Mouse (Mus musculus) lung, postnatal 0 days (tissue): ENCODE results near the gene Adat1. TPM values are rescaled to one million over a fixed set of nuclear protein-coding genes. Genes with fewer than 3 reads are reported as not detected.

Source experiments
- ATAC-seq: fragments of 200-750 bp; cut with Nextera tagmentation; 2 replicates; pipeline ENCODE4 v1.8.0; 2017; ENCODE audit warnings: moderate library complexity
- DNase-seq: peaks from one replicate; pipeline ENCODE4 v3.0.0-alpha.2; 2016; ENCODE audit warnings: low spot score
- H3K27ac ChIP-seq: fragments of 300-500 bp; sonication (generic); 2 replicates; pipeline ENCODE4 v1.5.1; 2014; ENCODE audit warnings: antibody characterized with exemption, mild to moderate bottlenecking, low read length, mixed read lengths
- H3K27me3 ChIP-seq: fragments of 300-500 bp; sonication (generic); replicated peaks from 2 replicates; pipeline ENCODE4 v1.6.1; 2014; ENCODE audit warnings: low read length, mixed read lengths; ENCODE audit not compliant: insufficient read depth
- H3K36me3 ChIP-seq: fragments of 300-500 bp; sonication (generic); 2 replicates; pipeline ENCODE4 v1.6.1; 2014; ENCODE audit warnings: low read length, mixed read lengths; ENCODE audit not compliant: insufficient read depth
- H3K4me1 ChIP-seq: fragments of 300-500 bp; sonication (generic); 2 replicates; pipeline ENCODE4 v1.6.1; 2014; ENCODE audit warnings: antibody characterized with exemption, low read depth, low read length, mixed read lengths; ENCODE audit not compliant: insufficient read depth
- H3K4me2 ChIP-seq: fragments of 300-500 bp; sonication (generic); replicated peaks from 2 replicates; pipeline ENCODE4 v1.6.1; 2014; ENCODE audit warnings: low read depth, mild to moderate bottlenecking, low read length, moderate library complexity, mixed read lengths
- H3K4me3 ChIP-seq: fragments of 300-500 bp; sonication (generic); 2 replicates; pipeline ENCODE4 v1.5.1; 2014; ENCODE audit warnings: low read depth, low read length
- H3K9ac ChIP-seq: fragments of 300-500 bp; sonication (generic); replicated peaks from 2 replicates; pipeline ENCODE4 v1.6.1; 2014; ENCODE audit warnings: low read depth, mild to moderate bottlenecking
- H3K9me3 ChIP-seq: fragments of 300-500 bp; sonication (generic); 2 replicates; pipeline ENCODE4 v1.6.1; 2016; ENCODE audit warnings: low read length, mixed read lengths
- CTCF ChIP-seq: IDR thresholded peaks from 2 replicates; pipeline ENCODE4 v1.5.1; 2016; ENCODE audit warnings: antibody characterized with exemption, mild to moderate bottlenecking
- EP300 ChIP-seq: IDR thresholded peaks from 2 replicates; pipeline ENCODE4 v1.6.1; 2016; ENCODE audit warnings: antibody characterized with exemption, mild to moderate bottlenecking, control low read depth
- WGBS: fragments of 180-500 bp; shearing (Covaris S2); extraction: QIAGEN DNeasy Blood & Tissue Kit; methylation state at CpG from one replicate; pipeline ENCODE4 v1.1.7; 2014; 5-methylcytosine and 5-hydroxymethylcytosine counted together
- polyA plus RNA-seq: library from polyadenylated mRNA; unstranded; fragments of >200 nt; fragmentation: Nextera tagmentation; extraction: Ambion mirVana; gene quantifications from 2 replicates; pipeline ENCODE4 v1.2.1, GENCODE M21; 2015

Adat1 gene
- polyA plus RNA-seq, 1 experiment from 2014 or later = 2.4 TPM

GRCm38 (mm10) chr8:111960591-111961321 is 31.3 kb downstream of the Adat1 start:
- ATAC-seq = no peak
- Histone ChIP-seq H3K4me3 (no peak overlapping the region), H3K27ac (no peak overlapping the region), H3K4me1 (no peaks in the 10 kb centered on the region), H3K9ac (no peak overlapping the region), H3K9me3 (no peaks in the 10 kb centered on the region), H3K27me3 (no peaks in the 10 kb centered on the region), H3K4me2 (no peak overlapping the region), H3K36me3 (peaks cover 6% of the 10 kb centered on the region; the same call in 1 of the 2 replicates)
- TF ChIP-seq CTCF = no peak
- no peak for TF ChIP-seq EP300
- DNase-seq = no peak
- WGBS = 69% methylated on average over 15 of the region's 15 CpGs

- H3K27ac ChIP-seq = no peak overlapping the region
- H3K9me3 ChIP-seq = no peaks in the 10 kb centered on the region
- peaks cover 6% of the 10 kb centered on the region; the same call in 1 of the 2 replicates for H3K36me3 ChIP-seq
- no peak overlapping the region for H3K9ac ChIP-seq
- no peak for ATAC-seq
- H3K27me3 ChIP-seq = no peaks in the 10 kb centered on the region
- H3K4me3 ChIP-seq = no peak overlapping the region
- H3K4me1 ChIP-seq = no peaks in the 10 kb centered on the region
- WGBS = 90% methylated on average over 2 of the region's 2 CpGs
- no peak overlapping the region for H3K4me2 ChIP-seq
- no peak for DNase-seq
- TF ChIP-seq EP300 = no peak
- TF ChIP-seq CTCF = no peak
These were observed 34.9 kb downstream of the Adat1 start for GRCm38 (mm10) chr8:111957231-111957630.

- Histone ChIP-seq H3K9me3 (no peaks in the 10 kb centered on the region), H3K9ac (no peak overlapping the region), H3K27ac (no peak overlapping the region), H3K36me3 (peaks cover 6% of the 10 kb centered on the region; the same call in 1 of the 2 replicates), H3K27me3 (no peaks in the 10 kb centered on the region), H3K4me2 (no peak overlapping the region), H3K4me1 (no peaks in the 10 kb centered on the region), H3K4me3 (no peak overlapping the region)
- DNase-seq (no peak), ATAC-seq (no peak)
- no peak for TF ChIP-seq CTCF
- WGBS = 75% methylated on average over 5 of the region's 5 CpGs
These were observed 36.2 kb downstream of the Adat1 start for GRCm38 (mm10) chr8:111955879-111956278.

- ATAC-seq (no peak), DNase-seq (no peak)
- 81% methylated on average over 4 of the region's 4 CpGs for WGBS
- Histone ChIP-seq H3K27ac (no peak overlapping the region), H3K9me3 (no peaks in the 10 kb centered on the region), H3K9ac (no peak overlapping the region), H3K4me1 (no peaks in the 10 kb centered on the region), H3K27me3 (no peaks in the 10 kb centered on the region), H3K36me3 (peaks cover 6% of the 10 kb centered on the region; the same call in 1 of the 2 replicates), H3K4me2 (no peak overlapping the region), H3K4me3 (no peak overlapping the region)
- TF ChIP-seq EP300 (no peak), CTCF (no peak)
These were observed 37.1 kb downstream of the Adat1 start for GRCm38 (mm10) chr8:111954844-111955594.

- no peak overlapping the region for H3K9ac ChIP-seq
- H3K9me3 ChIP-seq = no peaks in the 10 kb centered on the region
- no peak overlapping the region for H3K27ac ChIP-seq
- H3K4me3 ChIP-seq = no peak overlapping the region
- ATAC-seq = no peak
- WGBS = 97% methylated on average over 5 of the region's 5 CpGs
- H3K27me3 ChIP-seq = no peaks in the 10 kb centered on the region
- H3K36me3 ChIP-seq = peaks cover 8% of the 10 kb centered on the region; the same call in 1 of the 2 replicates
- H3K4me2 ChIP-seq = no peak overlapping the region
- H3K4me1 ChIP-seq = no peaks in the 10 kb centered on the region
- TF ChIP-seq EP300 = no peak
- no peak for TF ChIP-seq CTCF
- no peak for DNase-seq
These were observed 40.2 kb downstream of the Adat1 start for GRCm38 (mm10) chr8:111951936-111952335.

GRCm38 (mm10) chr8:111951317-111951716 is 40.8 kb downstream of the Adat1 start:
- H3K4me3 ChIP-seq = no peak overlapping the region
- H3K4me1 ChIP-seq = no peaks in the 10 kb centered on the region
- no peak for TF ChIP-seq EP300
- TF ChIP-seq CTCF = no peak
- H3K4me2 ChIP-seq = no peak overlapping the region
- 94% methylated on average over 7 of the region's 7 CpGs for WGBS
- H3K9ac ChIP-seq = no peak overlapping the region
- H3K27me3 ChIP-seq = no peaks in the 10 kb centered on the region
- DNase-seq (no peak), ATAC-seq (no peak)
- H3K36me3 ChIP-seq = peaks cover 12% of the 10 kb centered on the region; the same call in 1 of the 2 replicates
- H3K27ac ChIP-seq = no peak overlapping the region
- H3K9me3 ChIP-seq = no peaks in the 10 kb centered on the region
